Mouse (Mus musculus) liver, adult 2 months (tissue): ENCODE measurements around the gene Arhgap44.

ENCODE experiments used
- CTCF ChIP-seq: fragments of 200-500 bp; IDR thresholded peaks from 2 replicates; pipeline ENCODE4 v1.5.1; 2011; ENCODE audit warnings: low read depth, low read length, control low read depth
- POLR2A ChIP-seq: fragments of 200-500 bp; IDR thresholded peaks from 2 replicates; pipeline ENCODE4 v1.6.1; 2011; ENCODE audit warnings: low read length, control low read depth; ENCODE audit not compliant: insufficient read depth; ENCODE audit errors: extremely low read depth

- TF ChIP-seq CTCF (no peak), POLR2A (no peak)
These were observed 93.7 kb downstream of the Arhgap44 start for GRCm38 (mm10) chr11:65069051-65069450.
